Mouse (Mus musculus) retina, adult 2 months (tissue): Measurements from ENCODE around the gene Vamp2.

Experiments
- DNase-seq: peaks from one replicate; pipeline ENCODE4 v3.0.0-alpha.2; 2012; ENCODE audit warnings: low read depth, low spot score

The Vamp2 gene

GRCm38 (mm10) chr11:69133566-69133922 lies 45.3 kb downstream of the Vamp2 start:
- no peak for DNase-seq

GRCm38 (mm10) chr11:69133923-69134621 lies 45.8 kb downstream of the Vamp2 start:
- DNase-seq: no peak

- no peak for DNase-seq
These were observed 46.3 kb downstream of the Vamp2 start for GRCm38 (mm10) chr11:69134622-69134968.

GRCm38 (mm10) chr11:69135361-69135760 lies 47.1 kb downstream of the Vamp2 start:
- DNase-seq: no peak
